Mouse (Mus musculus) spleen, adult 2 months (tissue): ENCODE data around the gene Ndel1. TPM values are rescaled to one million over a fixed set of nuclear protein-coding genes. Genes with fewer than 3 reads are reported as not detected.
"Not testable (repeated sequence)": the region's sequence is repeated elsewhere in the genome, so short reads cannot be mapped to it uniquely, and the experiment has no call there.

Source experiments
- DNase-seq, 2 experiments: peaks; one replicate each; pipeline versions ENCODE4 v3.0.0 to v3.0.0-alpha.2; 2012 to 2021; ENCODE audit warnings: low spot score in 2 of 2, low read depth in 1 of 2
- H3K27ac ChIP-seq: fragments of 200-500 bp; 2 replicates; pipeline ENCODE4 v1.5.1; 2012; ENCODE audit warnings: low read length, inconsistent platforms; ENCODE audit not compliant: insufficient read depth
- H3K27me3 ChIP-seq: fragments of 200-500 bp; 2 replicates; pipeline ENCODE4 v1.6.1; 2012; ENCODE audit warnings: mild to moderate bottlenecking, moderate library complexity, low read length, inconsistent platforms; ENCODE audit not compliant: control insufficient read depth, insufficient read depth
- H3K36me3 ChIP-seq: fragments of 200-500 bp; 2 replicates; pipeline ENCODE4 v1.6.1; 2012; ENCODE audit warnings: mild to moderate bottlenecking, low read length, inconsistent platforms; ENCODE audit not compliant: control insufficient read depth, insufficient read depth
- H3K4me1 ChIP-seq: fragments of 200-500 bp; 2 replicates; pipeline ENCODE4 v1.6.1; 2011; ENCODE audit warnings: inconsistent platforms; ENCODE audit not compliant: control insufficient read depth, insufficient read depth, insufficient read length
- H3K4me3 ChIP-seq: fragments of 200-500 bp; 2 replicates; pipeline ENCODE4 v1.5.1; 2011; ENCODE audit warnings: mild to moderate bottlenecking, inconsistent platforms; ENCODE audit not compliant: insufficient read depth, insufficient read length; ENCODE audit errors: extremely low read depth
- CTCF ChIP-seq: fragments of 200-500 bp; IDR thresholded peaks from 2 replicates; pipeline ENCODE4 v1.5.1; 2011; ENCODE audit warnings: mild to moderate bottlenecking, inconsistent platforms; ENCODE audit not compliant: insufficient read depth, insufficient read length, insufficient replicate concordance; ENCODE audit errors: extremely low read depth
- POLR2A ChIP-seq: fragments of 200-500 bp; IDR thresholded peaks from 2 replicates; pipeline ENCODE4 v1.6.1; 2011; ENCODE audit warnings: low read depth, low read length, inconsistent platforms
- WGBS: fragments of 180-500 bp; shearing (Covaris S2); methylation state at CpG from one replicate; pipeline ENCODE4 v1.1.7; 2018; 5-methylcytosine and 5-hydroxymethylcytosine counted together
- polyA plus RNA-seq: library from polyadenylated mRNA; depleted of rRNA; stranded (reverse); fragments of >200 nt; gene quantifications from 2 replicates; pipeline ENCODE4 v1.2.3, GENCODE M21; 2012

Gene Ndel1
- polyA plus RNA-seq, 1 experiment, result 23.0 TPM

DNA sequence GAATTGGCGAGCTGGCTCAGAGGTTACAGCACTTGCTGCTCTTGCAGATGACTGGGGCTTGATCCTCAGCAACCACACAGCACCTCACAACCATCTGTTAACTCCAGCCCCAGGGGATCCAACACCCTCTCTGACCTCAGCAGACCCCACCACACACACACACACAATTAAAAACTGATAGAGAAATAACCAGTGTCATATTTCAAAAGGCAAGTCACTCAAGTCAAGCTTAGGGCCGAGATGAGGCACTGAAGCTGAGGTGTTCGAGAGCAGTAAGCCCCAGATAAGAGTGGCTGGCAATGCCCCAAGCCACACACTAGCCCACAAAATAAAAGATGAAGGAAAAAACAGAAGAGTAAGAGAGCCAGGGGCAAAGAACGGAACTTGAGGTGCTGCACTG, 38.9 kb downstream of the Ndel1 start:
- no peaks in the 10 kb centered on the region for H3K27me3 ChIP-seq
- 41% methylated on average over 4 of the region's 4 CpGs for WGBS
- no peak for DNase-seq

GRCm38 (mm10) chr11:68831580-68831979, 40.1 kb downstream of the Ndel1 start:
- peaks cover 41% of the 10 kb centered on the region for H3K36me3 ChIP-seq
- not testable (repeated sequence) for DNase-seq, H3K4me1 ChIP-seq, H3K27ac ChIP-seq, H3K27me3 ChIP-seq, H3K4me3 ChIP-seq
- 82% methylated on average over 5 of the region's 5 CpGs for WGBS

More for the DNA sequence above, 38.9 kb downstream of the Ndel1 start:
- no peak overlapping the region for H3K27ac ChIP-seq
- no peak overlapping the region for H3K4me3 ChIP-seq
- H3K4me1 ChIP-seq, result no peaks in the 10 kb centered on the region
- TF ChIP-seq CTCF (no peak), POLR2A (no peak)
- peaks cover 39% of the 10 kb centered on the region for H3K36me3 ChIP-seq

- Histone ChIP-seq H3K27ac (no peak overlapping the region), H3K36me3 (peaks cover 29% of the 10 kb centered on the region), H3K4me1 (no peaks in the 10 kb centered on the region; the same call in 1 of the 2 replicates), H3K27me3 (no peaks in the 10 kb centered on the region), H3K4me3 (no peak overlapping the region)
- no peak for TF ChIP-seq CTCF
- 80% methylated on average over 3 of the region's 3 CpGs for WGBS
- DNase-seq, result no peak
These were observed 44.9 kb downstream of the Ndel1 start for GRCm38 (mm10) chr11:68826735-68827134.

GRCm38 (mm10) chr11:68822326-68822725, 49.3 kb downstream of the Ndel1 start:
- peaks cover 16% of the 10 kb centered on the region for H3K36me3 ChIP-seq

GRCm38 (mm10) chr11:68819226-68819805, 52.3 kb downstream of the Ndel1 start:
- WGBS, result 92% methylated on average over 14 of the region's 14 CpGs
- no peak overlapping the region for H3K4me3 ChIP-seq
- H3K4me1 ChIP-seq, result no peaks in the 10 kb centered on the region; the same call in 1 of the 2 replicates
- H3K27ac ChIP-seq, result no peak overlapping the region
- H3K27me3 ChIP-seq, result no peaks in the 10 kb centered on the region
- no peak for DNase-seq
- H3K36me3 ChIP-seq, result peaks cover 12% of the 10 kb centered on the region
- TF ChIP-seq POLR2A, result no peak
- TF ChIP-seq CTCF, result no peak

More at GRCm38 (mm10) chr11:68822326-68822725, 49.3 kb downstream of the Ndel1 start:
- no peak overlapping the region for H3K4me3 ChIP-seq
- no peaks in the 10 kb centered on the region for H3K27me3 ChIP-seq
- no peak for DNase-seq
- TF ChIP-seq CTCF (no peak), POLR2A (no peak)
- no peaks in the 10 kb centered on the region; the same call in 1 of the 2 replicates for H3K4me1 ChIP-seq
- 94% methylated on average over 15 of the region's 15 CpGs for WGBS
- no peak overlapping the region for H3K27ac ChIP-seq

GRCm38 (mm10) chr11:68818416-68818815, 53.2 kb downstream of the Ndel1 start:
- Histone ChIP-seq H3K4me3 (no peak overlapping the region), H3K4me1 (no peaks in the 10 kb centered on the region; the same call in 1 of the 2 replicates), H3K27me3 (no peaks in the 10 kb centered on the region), H3K27ac (no peak overlapping the region), H3K36me3 (peaks cover 12% of the 10 kb centered on the region)
- no peak for TF ChIP-seq CTCF
- no peak for TF ChIP-seq POLR2A
- 89% methylated on average over 8 of the region's 8 CpGs for WGBS
- DNase-seq, result no peak

DNA sequence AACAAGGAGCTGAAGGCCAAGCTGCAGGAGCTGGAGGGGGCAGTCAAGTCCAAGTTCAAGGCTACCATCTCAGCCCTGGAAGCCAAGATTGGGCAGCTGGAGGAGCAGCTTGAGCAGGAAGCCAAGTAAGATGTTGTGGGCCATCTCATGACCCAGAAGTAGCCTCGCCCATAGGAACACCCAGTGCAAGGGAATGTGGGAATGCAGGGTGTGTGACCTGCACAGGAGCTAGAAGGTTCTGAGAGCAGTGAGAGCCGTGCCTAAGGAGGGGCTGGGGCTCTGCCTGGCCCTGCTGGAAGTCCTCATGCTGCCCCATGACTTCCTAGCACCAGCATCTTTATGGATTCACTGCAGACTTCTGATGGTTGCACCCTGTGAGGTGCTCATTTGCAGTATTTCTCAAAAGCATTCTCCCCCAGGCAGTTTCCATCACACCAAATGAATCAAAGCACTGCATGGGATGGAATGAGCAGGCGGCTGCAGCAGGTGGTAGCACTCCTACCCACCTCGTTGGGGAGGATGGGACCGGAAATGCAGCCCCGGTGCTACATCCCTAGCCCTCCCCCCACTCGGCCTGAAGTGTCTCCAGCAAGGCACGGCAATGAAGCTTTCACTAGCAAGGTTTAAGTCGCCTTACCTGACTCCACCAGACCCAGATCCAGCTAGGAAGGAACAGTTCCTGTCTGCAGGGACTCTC, 59.6 kb downstream of the Ndel1 start:
- Histone ChIP-seq H3K36me3 (peaks cover 2% of the 10 kb centered on the region; the same call in 1 of the 2 replicates), H3K4me3 (no peak overlapping the region), H3K4me1 (no peaks in the 10 kb centered on the region), H3K27me3 (no peaks in the 10 kb centered on the region), H3K27ac (no peak overlapping the region)
- no peak for DNase-seq
- TF ChIP-seq CTCF (no peak), POLR2A (no peak)
- WGBS, result 93% methylated on average over 9 of the region's 9 CpGs
